Mouse (Mus musculus) cortical plate, adult 2 months (tissue): ENCODE data around the gene Itga10. TPM values are rescaled to one million over a fixed set of nuclear protein-coding genes. Genes with fewer than 3 reads are reported as not detected.
"Not testable (repeated sequence)": the region's sequence is repeated elsewhere in the genome, so short reads cannot be mapped to it uniquely, and the experiment has no call there.

Source experiments
- H3K27ac ChIP-seq: fragments of 200-500 bp; 2 replicates; pipeline ENCODE4 v1.5.1; 2012; ENCODE audit warnings: low read length, control low read depth, inconsistent platforms; ENCODE audit not compliant: insufficient read depth
- H3K4me1 ChIP-seq: fragments of 200-500 bp; 2 replicates; pipeline ENCODE4 v1.6.1; 2011; ENCODE audit warnings: low read length; ENCODE audit not compliant: control insufficient read depth, insufficient read depth
- H3K4me3 ChIP-seq: fragments of 200-500 bp; 2 replicates; pipeline ENCODE4 v1.5.1; 2011; ENCODE audit warnings: mild to moderate bottlenecking, low read length, control low read depth; ENCODE audit not compliant: insufficient read depth
- CTCF ChIP-seq: fragments of 200-500 bp; IDR thresholded peaks from 2 replicates; pipeline ENCODE4 v1.5.1; 2011; ENCODE audit warnings: mild to moderate bottlenecking, control low read depth, low read length; ENCODE audit not compliant: insufficient read depth; ENCODE audit errors: extremely low read depth
- POLR2A ChIP-seq: fragments of 200-500 bp; IDR thresholded peaks from 2 replicates; pipeline ENCODE4 v1.6.1; 2011; ENCODE audit warnings: mild to moderate bottlenecking, low read length, control low read depth; ENCODE audit not compliant: insufficient read depth; ENCODE audit errors: extremely low read depth
- polyA plus RNA-seq: library from polyadenylated mRNA; depleted of rRNA; stranded (reverse); fragments of >200 nt; gene quantifications from 2 replicates; pipeline ENCODE4 v1.2.3, GENCODE M21; 2012

Itga10 gene
- polyA plus RNA-seq, 1 experiment: 2.9 TPM

DNA sequence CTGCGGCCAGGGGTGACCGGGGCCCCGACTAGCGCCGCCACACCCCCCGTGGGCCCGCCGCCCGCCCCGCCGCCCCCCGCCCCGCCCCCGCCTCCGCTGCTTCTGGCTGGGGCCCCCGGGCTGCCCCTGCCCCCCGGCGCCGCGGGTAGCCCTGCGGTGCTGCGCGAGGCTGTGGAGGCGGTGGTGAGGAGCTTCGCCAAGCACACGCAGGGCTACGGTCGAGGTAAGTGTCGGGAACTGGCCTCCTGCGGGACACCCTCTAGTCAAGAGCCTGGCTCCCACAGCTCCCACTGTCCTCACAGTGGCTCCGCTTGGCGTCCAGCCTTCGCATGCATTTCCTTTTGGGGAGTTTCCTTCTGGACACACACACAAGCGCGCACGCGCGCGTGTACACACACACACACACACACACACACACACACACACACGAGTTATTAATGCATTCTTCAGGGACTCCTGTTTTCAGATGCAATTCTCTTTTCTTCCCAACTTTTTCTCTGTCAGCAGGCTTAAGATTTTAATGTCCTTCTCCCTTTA is 44.1 kb upstream of the Itga10 start:
- H3K4me1 ChIP-seq: peaks cover 15% of the 10 kb centered on the region
- peak overlapping the region; percentile 17 for H3K27ac ChIP-seq
- H3K4me3 ChIP-seq: peak overlapping the region; percentile 61
- no peak for TF ChIP-seq CTCF
- peak; percentile 62; the same call in 1 of the 2 replicates for TF ChIP-seq POLR2A

DNA sequence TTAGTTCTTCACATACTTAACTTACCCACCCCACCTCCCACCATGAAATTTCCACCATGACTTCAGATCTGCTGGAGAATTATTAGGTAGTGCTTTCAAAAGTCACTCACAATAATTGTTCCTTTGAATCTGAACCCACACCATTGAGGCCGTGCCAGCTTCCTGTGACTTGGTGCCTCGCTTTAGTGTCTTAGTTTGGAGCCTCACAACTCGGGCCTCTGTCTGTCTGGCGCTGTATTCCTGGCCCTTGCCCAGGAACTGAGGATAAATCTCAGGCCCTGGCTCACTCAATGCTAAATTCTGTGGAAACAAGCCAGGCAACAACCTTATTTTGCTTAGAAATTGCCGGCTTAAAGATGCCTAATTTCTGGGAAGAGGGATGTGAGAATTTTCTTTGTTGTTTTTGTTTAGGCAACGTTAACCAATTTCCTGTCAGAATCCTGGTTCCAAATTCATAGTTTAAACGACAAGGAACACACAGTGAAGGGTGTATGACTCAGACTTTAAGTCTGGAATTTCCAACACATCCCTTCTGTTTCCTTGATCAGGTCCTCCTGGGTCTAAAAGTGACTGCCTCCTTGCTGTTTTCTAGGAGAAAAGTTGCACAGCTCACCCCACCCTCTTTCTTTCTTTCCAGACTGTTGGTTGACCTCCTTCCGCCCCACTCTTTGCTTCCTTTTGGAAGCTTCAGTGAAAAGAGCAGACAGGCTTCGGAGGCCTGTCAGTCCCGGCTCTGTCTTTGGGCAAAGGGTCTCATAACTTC is 43.3 kb upstream of the Itga10 start:
- H3K4me1 ChIP-seq: peaks cover 15% of the 10 kb centered on the region
- TF ChIP-seq POLR2A: no peak
- no peak for TF ChIP-seq CTCF
- H3K27ac ChIP-seq: peak overlapping the region; percentile 17
- peak overlapping the region; percentile 61 for H3K4me3 ChIP-seq

DNA sequence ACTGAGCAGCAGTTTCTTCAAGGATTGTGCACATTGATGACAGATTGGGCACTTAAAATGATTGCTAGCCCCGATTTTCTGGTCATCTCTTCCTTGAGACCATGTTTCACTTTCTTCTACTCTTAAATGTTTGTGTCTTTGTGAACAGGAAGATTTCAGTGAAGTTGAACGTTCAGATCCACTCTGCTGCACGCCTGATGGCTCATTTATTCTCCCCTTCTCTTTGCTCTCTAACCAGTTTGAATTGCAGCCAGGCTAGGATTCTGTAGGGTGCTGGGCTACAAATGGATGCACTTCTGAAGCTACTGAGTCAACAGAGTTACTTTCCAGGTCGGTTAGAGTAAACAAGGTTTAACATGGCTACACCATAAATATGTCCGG is 42.7 kb upstream of the Itga10 start:
- no peak overlapping the region for H3K27ac ChIP-seq
- peak overlapping the region; percentile 61; the same call in 1 of the 2 replicates for H3K4me3 ChIP-seq
- H3K4me1 ChIP-seq: peaks cover 15% of the 10 kb centered on the region
- TF ChIP-seq CTCF (no peak), POLR2A (no peak)

DNA sequence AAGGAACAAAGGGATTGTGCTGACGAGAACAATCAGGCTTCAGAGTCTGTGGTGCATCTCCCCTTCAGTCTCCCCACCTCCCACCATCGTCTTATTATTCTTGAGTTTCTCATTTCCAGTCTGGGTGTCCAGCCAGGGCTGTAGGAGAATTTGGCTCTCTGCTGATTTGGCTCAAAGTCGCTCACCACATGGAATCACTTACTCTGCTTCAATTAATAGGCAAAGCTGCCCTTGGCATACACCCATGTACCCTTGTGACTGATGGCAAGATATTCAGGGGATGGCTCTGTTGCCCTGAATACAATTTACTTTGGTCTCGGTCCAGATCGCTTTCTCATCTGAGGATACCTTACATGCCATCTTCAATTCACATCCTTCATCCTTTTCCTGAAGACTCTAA is 42.1 kb upstream of the Itga10 start:
- H3K27ac ChIP-seq: no peak overlapping the region
- H3K4me3 ChIP-seq: no peak overlapping the region
- peaks cover 15% of the 10 kb centered on the region for H3K4me1 ChIP-seq
- TF ChIP-seq CTCF: no peak
- no peak for TF ChIP-seq POLR2A

DNA sequence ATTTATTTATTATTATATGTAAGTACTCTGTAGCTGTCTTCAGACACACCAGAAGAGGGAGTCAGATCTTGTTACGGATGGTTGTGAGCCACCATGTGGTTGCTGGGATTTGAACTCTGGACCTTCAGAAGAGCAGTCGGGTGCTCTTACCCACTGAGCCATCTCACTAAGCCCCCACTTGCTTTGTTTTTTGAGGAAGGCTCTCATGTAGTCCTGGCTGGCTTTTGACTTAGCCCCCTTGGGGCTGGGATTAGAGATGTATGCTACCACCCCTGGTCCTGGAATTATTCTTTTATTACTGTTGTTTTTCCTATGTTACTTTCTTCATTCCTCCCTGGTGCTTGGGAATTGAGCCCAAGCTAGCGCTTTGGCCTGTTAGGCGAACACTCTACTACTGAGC is 39.4 kb upstream of the Itga10 start:
- not testable (repeated sequence) for H3K4me3 ChIP-seq, H3K27ac ChIP-seq
- H3K4me1 ChIP-seq: peaks cover 11% of the 10 kb centered on the region; the same call in 1 of the 2 replicates

DNA sequence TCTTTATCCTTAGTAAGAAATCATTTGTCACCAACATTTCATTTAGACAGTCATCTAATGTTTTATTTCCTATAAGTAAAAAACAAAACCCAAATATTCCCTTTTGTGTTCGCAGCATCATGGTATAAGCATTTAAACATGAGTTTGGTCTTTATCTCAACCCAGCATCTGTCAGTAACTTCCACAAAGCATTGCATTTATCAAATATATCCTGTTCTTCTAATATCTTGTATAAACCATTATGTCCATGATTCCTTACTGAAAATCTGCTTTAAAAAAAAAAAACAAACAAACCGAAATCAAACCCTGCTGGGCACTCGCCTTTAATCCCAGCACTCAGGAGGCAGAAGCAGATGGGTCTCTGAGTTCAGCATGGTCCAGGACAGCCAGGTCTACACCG is 38.8 kb upstream of the Itga10 start:
- Histone ChIP-seq H3K27ac (no peak overlapping the region), H3K4me3 (no peak overlapping the region), H3K4me1 (peaks cover 11% of the 10 kb centered on the region; the same call in 1 of the 2 replicates)
- TF ChIP-seq POLR2A: no peak
- no peak for TF ChIP-seq CTCF

DNA sequence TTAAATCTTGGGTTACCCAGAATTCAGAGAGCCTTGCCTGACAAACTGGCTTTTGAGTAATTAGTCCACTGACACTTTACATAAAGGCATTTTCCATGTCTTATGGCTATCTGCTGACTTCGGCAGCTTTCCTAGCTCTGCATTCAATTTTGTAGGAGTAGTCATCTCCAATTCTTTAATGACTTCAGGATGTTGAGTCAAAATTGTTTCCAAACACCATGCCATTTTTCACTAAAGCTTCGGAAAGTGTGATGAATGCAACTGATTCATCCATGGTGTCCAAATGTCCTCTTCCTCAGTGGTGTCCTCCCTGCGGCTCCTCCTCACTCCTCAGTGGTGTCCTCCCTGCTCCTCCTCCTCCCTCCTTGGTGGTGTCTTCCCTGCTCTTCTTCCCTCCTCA is 27.4 kb upstream of the Itga10 start:
- Histone ChIP-seq H3K27ac (no peak overlapping the region), H3K4me1 (no peaks in the 10 kb centered on the region), H3K4me3 (no peak overlapping the region)
- TF ChIP-seq CTCF: no peak
- no peak for TF ChIP-seq POLR2A

DNA sequence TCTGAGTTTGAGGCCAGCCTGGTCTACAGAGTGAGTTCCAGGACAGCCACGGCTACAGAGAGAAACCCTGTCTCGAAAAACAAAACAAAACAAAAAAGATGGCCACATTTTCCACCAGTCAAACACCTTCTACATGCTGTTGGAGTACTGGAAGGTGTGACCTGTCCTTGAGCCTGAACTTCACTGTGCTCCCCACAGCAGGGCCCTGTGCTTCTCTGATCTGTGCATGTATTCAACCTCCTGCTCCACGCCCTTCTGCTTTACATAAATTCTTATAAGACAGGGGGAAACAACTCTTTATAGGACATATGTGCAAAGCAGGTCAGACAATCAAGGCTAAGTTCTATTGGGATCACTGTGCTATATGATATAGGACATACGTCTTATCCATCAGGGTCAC is 22.2 kb upstream of the Itga10 start:
- H3K27ac ChIP-seq: no peak overlapping the region
- H3K4me3 ChIP-seq: no peak overlapping the region
- no peaks in the 10 kb centered on the region for H3K4me1 ChIP-seq
- TF ChIP-seq POLR2A (no peak), CTCF (no peak)

DNA sequence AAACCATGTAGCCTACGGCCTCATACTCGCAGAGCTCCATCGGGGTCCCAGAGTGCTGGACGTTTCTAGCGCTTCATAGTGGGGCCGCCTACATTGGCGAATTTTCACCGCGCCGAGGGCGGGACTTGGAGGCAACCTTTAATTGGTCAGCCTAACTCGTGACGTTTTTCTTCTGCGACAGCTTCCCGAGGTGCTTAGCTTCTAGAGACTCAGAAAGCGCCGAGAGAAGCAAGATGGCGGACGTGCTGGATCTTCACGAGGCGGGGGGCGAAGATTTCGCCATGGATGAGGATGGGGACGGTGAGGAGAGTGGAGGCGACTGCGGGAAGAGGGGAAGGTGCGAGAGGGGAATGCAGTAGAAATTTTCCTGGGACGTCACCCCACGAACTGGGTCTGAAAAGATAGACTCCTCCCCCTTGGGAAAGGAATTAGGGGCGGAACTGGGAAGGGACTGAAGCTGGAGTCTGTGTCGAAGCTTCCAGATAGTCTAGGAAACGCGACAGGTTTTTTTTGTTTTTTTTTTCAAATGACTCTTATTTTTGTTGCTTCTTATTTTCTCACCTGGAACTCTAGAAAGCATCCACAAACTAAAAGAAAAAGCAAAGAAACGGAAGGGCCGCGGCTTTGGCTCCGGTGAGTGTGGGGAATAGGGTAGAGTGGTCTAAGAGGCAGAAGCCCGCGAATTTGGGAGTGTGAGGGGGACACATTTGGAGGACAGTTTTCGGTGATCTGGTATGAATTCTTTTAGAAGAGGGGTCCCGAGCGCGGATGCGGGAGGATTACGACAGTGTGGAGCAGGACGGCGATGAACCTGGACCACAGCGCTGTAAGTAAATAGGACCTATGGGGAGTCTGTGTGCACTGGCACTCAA is 15.4 kb upstream of the Itga10 start, which contains the start of gene Rbm8a:
Gene Rbm8a, plus strand, starts transcription at position 205 of the 872 bp plus-strand sequence.
- TF ChIP-seq POLR2A (peak; percentile 89), CTCF (no peak)
- H3K4me3 ChIP-seq: peak within 1 kb of the TSS; percentile 60
- H3K27ac ChIP-seq: peak within 1 kb of the TSS; percentile 29; the same call in 1 of the 2 replicates
- H3K4me1 ChIP-seq: peaks cover 3% of the 10 kb centered on the region; the same call in 1 of the 2 replicates
